Mouse (Mus musculus) gastrocnemius, postnatal 14 days (tissue): Measurements from ENCODE around the gene Sowaha. TPM values are rescaled to one million over a fixed set of nuclear protein-coding genes. Genes with fewer than 3 reads are reported as not detected.

ENCODE experiments used
- DNase-seq: peaks from one replicate; pipeline ENCODE4 v3.0.0; 2021; ENCODE audit warnings: mixed read lengths
- intact Hi-C: fragments of 180-260 bp; cut with DNase I; formaldehyde crosslinking; loops from one replicate; pipeline ENCODE4 v1.15.1; 2025; ENCODE audit warnings: low total_unique reads
- long read RNA-seq, 2 experiments: library from polyadenylated mRNA; stranded (forward); transcript quantifications; one replicate each; pipeline ENCODE4 v2.0.0; 2021
- total RNA-seq, 2 experiments: library from RNA; stranded (reverse); gene quantifications; 2 replicates each; pipeline ENCODE4 v1.2.3; 2021

Sowaha gene
- under 1 TPM; 0.11 to 0.12 TPM for total RNA-seq
- long read RNA-seq, experiment 1 = 0 reads
- long read RNA-seq, experiment 2, partial matches to known transcripts = 0 of 2 reads
- long read RNA-seq, experiment 2, other reads (novel, unspliced or antisense) = 0 of 2 reads

GRCm38 (mm10) chr11:53479783-53480301 lies at the start of gene Sowaha, which contains the start of gene Gm9945:
Gene Sowaha, minus strand, starts transcription at chr11:53480274.
Gene Gm9945, plus strand, starts transcription at chr11:53480166.
- no peak for DNase-seq

DNA sequence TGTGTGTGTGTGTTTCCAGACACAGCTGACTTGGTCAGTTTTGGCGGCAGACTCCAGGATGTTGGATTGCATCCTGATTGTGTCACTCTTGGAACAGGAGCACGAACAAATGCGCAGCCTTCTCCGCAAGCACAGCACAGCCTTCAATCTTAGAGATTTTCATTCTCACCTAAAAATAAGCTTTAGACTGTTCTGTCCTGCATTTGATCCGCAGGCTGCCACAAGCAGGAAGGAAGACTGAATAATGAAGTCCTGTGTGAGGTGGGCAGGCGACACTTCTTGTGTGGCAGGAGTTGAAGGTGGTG lies 49.1 kb upstream of the Sowaha start:
- peak; percentile 77 for DNase-seq
- intact Hi-C loops = no loop called here

More at GRCm38 (mm10) chr11:53479783-53480301, at the start of gene Sowaha, which contains the start of gene Gm9945:
- intact Hi-C loops = loop anchor here (10.0 kb wide), 1 partner anchor 55 kb away; no protein-coding TSS in a partner anchor

- no peak for DNase-seq
- intact Hi-C loops = no loop called here
These were observed 48.6 kb upstream of the Sowaha start for GRCm38 (mm10) chr11:53528397-53529252.

GRCm38 (mm10) chr11:53525461-53525860 lies 45.4 kb upstream of the Sowaha start:
- intact Hi-C loops = no loop called here

GRCm38 (mm10) chr11:53524905-53525304 lies 44.8 kb upstream of the Sowaha start:
- intact Hi-C loops = no loop called here

More at GRCm38 (mm10) chr11:53525461-53525860, 45.4 kb upstream of the Sowaha start:
- DNase-seq = peak; percentile 26

GRCm38 (mm10) chr11:53523545-53524405 lies 43.7 kb upstream of the Sowaha start:
- intact Hi-C loops = no loop called here
- DNase-seq = no peak

More at GRCm38 (mm10) chr11:53524905-53525304, 44.8 kb upstream of the Sowaha start:
- DNase-seq = peak; percentile 26

DNA sequence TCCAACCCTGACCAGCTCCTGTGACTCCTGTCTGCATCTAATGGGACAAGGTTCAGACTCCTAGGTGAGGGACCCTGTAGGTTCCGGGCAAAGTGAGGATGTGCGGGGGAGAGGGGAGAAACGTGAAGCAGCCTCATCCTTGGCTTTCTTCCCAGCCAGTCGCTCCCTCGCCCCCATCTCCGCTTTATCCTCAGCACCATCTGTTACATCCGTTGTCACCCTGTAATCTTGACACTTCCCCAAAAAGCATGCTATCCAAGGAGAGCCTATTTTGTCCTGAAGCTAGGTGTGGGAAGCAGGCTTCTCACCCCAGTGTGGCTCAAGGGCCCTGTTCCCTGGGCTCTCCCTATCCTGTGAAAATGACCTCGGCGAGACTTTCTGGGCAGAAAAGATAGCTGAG lies 42.9 kb upstream of the Sowaha start:
- no peak for DNase-seq
- intact Hi-C loops = no loop called here

DNA sequence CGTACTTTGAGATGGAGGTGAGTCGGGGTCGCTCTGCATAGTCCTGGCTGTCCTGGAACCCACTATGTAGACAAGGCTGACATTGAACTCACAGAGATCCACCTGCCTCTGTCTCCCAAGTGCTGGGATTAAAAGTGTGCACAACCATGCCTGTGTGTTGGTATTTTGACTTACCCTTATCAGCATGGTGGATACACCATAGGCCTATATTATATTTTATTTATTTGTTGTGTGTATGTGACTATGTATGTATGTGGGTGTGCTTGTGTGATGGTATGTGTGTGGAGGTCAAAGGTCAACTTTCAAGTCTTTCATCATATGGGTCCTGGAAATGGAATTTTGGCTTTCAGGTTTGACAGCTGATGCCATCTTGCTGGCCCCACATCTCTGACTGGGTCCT lies 42.3 kb upstream of the Sowaha start:
- intact Hi-C loops = no loop called here
- no peak for DNase-seq

DNA sequence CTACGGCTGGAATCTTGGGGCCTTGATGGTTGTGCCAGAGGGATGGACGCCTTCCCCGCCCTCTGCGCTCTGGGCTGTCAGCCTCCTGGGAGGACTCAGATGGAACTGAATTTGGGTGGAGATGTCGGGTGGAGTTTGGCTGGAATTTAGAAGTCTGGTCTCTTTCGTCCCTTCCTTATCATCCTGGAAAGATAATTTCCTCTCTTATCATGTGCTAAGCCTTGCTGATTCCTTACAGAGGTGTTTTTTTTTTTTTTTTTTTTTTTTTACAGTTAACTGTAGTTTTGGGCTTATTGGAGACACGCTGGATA lies 41.7 kb upstream of the Sowaha start:
- peak; percentile 47 for DNase-seq
- intact Hi-C loops = no loop called here

DNA sequence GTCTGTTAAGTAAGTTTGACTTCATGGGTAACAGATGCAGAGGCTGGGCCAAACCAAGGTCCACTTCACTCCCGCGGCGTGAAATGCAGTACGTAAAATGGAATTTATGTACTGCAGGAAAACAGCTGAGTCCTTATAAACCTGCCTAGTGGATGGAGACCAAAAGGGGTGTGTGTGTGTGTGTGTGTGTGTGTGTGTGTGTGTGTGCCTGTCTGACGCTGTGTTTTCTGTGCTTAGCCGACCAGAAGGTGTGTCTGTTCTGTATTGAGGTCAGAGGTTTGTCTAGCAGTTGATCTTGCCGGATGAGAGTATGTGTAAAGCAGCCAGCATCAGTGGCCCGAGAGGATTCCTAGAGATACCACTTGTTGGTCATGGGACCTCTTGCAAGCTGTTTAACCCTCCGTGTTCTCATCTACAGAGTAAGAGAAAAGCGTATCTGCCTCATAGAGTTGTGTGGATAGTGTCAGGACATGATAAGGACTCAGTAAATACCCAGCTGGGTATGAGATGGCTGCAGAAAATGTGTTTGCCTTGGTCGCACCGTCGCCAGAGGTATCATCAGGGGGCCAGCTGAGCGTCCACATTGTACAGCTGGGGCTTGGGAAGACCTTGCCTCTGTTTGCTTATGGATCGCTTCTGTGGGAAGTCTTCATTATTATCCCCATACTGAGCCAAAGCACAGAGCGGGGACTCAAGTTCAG lies 41.2 kb upstream of the Sowaha start:
- intact Hi-C loops = no loop called here
- DNase-seq = no peak

- intact Hi-C loops = no loop called here
- DNase-seq = peak; percentile 73
These were observed 40.3 kb upstream of the Sowaha start for GRCm38 (mm10) chr11:53520122-53520978.

DNA sequence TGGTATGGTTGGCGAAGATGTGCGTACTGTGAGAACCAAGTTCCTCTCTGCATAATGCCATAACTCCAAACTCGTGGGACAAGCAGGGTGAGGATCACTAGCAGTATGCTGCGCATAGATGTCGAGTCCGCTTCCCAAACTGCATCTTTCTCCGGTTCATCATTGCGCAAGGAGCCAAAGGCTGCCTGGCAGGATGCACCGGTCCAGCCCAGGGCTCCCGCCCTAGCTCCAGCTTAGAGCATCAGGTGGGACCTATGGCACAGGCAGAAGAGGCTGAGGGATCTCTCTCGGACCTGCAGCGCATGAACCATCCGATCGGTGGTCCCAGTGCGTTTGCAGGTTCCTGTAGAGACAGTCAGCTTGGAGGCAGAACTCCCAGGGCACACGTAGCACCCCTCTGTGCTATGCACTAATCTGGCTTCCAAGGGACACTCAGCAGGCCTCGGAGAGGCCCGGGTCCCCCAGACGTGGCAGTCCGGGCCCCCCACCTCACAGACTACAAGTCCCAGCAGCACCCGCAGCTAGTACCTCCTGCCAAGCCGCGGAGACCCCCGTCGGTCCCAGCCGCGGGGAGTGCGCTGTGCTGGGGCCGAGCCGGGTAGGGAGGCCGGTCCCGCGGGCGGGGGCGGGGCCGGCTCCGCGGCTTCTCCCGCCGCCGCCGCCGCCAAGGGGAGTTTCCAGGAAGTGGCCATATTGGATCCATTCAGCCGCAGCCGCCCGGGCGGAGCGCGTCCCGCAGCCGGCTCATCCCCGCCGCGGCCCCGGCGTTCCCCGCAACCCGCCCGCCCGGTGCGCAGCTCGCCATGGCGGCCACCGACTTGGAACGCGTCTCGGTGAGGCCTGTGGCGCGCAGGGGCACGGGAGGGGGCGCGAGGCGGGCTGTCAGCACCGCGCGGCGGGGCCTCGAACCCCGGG lies 39.4 kb upstream of the Sowaha start, which contains the start of gene Sept8:
Sept8 (plus strand) TSS at position 51 of the 915 bp plus-strand sequence.
- intact Hi-C loops = no loop called here
- DNase-seq = peak; percentile 70

DNA sequence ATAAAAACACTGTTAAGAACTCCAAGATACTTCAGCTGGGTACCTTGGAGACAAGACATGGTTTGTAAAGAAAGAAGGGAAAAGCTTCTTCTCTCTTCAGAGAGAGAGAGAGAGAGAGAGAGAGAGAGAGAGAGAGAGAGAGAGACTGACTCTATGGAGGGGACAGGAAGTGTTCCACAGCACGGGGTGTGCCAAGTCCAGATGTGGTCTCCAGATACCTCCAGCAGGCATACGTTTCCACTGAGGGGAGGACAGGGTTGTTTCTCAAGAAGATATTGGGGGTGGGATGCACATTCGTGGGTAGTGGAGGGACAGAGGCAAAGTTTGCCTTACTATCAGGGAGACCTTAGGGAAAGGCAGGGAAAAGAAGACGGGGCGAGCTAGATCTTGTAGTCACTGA lies 38.7 kb upstream of the Sowaha start:
- DNase-seq = no peak
- intact Hi-C loops = no loop called here

- DNase-seq = no peak
- intact Hi-C loops = no loop called here
These were observed 36.9 kb upstream of the Sowaha start for GRCm38 (mm10) chr11:53516775-53517627.

GRCm38 (mm10) chr11:53510351-53510750 lies 30.3 kb upstream of the Sowaha start:
- intact Hi-C loops = no loop called here
- DNase-seq = no peak

DNA sequence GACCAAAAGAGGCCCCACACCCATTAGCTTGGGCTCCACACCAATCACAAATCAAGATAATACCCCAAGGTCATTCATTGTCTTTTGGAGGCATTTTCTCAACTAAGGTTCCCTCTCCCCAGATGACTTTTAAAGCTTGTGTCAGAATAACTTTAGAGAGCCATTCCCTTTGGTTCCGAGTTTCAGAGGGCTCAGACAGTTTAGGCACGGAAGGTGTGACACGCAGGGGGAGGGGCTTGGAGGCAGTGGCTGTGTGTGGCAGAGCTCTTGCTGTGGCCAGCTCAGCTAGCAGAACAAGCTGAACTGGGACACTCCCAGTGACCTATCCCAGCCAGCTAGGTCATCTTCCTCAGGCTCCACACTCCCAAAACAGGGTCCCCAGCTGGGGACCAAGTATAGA lies 28.5 kb upstream of the Sowaha start:
- intact Hi-C loops = no loop called here
- DNase-seq = no peak

DNA sequence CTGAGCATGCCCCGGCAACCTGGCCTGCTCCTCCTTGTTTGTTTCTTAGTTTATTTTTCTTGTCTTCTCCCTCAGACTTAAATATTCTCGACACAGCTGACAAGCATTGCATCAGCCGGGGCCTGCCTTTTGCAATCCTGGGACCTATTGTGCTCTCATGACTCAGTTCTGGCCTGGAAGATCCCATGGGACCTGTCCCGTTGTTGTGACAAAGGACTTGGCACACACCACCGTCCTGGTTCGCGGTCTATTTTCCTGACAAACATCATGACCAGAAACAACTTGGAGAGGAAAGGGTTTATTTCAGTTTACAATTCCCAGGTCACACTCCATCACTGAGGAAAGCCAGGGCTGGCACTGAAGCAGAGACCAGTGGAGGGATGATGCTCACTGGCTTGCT lies 28.1 kb upstream of the Sowaha start:
- peak; percentile 70 for DNase-seq
- intact Hi-C loops = no loop called here
